Mouse (Mus musculus) Muller cell, postnatal 12 days (primary cell): ENCODE measurements around the gene Myl7.
A peak's percentile ranks its signal among the peaks of the same experiment; 100 is the strongest.

Experiments used
- DNase-seq: peaks from one replicate; pipeline ENCODE4 v3.0.0-alpha.2; 2015; ENCODE audit errors: inconsistent ontology term

Myl7 gene

DNA sequence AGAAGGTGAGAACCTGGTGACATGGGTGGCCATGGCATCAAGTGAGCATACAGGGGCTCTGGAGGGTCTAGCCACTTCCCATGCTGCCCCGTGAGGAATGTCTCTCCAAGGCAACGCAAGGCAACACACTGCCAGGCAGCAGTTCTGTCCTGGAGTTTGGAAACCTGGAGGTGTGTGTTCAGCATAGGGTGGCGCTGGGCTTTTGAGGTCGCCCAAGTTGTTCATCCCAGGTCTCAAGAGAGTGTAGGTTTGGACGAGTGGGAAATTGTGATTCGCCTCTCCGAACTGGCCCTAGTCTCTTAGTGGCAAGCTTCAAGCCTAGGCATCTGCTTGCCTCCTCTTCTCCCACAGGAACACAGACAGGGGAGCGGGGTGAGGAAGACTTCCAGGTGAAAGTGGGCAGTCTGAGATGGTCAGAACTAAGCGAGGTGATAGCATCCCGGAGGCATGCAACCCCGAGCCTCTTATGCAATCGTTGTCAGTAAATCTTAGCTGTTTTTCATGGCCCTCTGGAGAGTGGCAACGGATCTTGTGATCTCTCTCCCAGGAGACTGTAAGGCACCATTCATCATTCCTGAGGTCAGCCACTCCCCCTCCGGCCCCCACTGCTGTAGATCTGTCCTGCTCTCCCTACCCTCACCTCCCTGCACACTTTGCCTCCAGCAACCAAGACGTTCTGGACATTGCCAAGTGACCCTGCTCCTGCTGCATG is 36.0 kb downstream of the Myl7 start:
- peak; percentile 33 for DNase-seq

DNA sequence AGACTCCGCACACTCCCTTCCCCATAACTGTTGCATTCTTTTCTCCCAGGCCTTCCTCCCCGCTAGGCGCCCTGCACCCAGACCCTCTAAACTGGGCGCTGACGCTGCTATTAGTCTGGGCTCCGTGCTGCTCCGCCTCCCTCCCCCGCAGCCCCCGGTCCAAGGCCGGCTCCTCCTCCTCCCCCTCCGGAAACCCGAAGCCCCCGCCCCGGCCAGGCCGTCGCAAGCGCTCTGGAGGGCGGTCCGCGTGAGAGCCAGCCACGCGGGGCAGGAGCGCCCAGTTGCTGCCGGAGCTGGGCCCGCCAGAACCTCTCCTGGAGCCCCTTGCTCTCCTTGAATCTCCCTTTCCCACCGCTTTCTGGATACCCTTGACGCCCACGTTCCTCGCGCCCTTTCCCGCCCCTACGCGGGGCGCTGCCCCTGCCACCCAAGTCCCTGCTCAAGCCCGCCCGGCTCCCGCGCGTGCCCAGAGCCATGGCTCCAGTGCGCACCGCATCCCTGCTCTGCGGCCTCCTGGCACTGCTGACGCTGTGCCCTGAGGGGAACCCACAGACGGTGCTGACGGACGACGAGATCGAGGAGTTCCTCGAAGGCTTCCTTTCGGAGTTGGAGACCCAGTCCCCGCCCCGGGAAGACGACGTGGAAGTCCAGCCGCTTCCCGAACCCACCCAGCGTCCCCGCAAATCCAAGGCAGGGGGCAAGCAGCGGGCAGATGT is 36.7 kb downstream of the Myl7 start, which contains the start of gene Aebp1:
Aebp1 (plus strand) TSS at position 270 of the 716 bp plus-strand sequence.
- DNase-seq, result peak; percentile 67

DNA sequence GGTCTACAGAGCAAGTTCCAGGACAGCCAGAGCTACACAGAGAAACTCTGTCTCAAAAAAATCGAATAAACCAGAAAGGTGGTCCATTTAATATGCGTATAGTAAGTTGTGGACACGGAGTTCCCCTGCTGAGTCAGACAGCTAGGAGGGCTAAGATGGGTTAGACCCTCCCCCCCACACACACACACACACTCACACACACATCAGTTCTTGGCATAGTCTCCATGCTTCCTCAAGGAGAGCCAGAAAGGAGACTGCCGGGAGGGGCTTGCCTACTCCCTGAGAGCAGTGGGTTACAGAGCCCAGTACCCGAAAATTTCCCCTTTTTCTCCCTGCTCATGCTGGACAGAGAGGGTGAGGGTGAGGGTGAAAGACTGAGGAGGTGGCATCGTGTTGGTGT is 37.9 kb downstream of the Myl7 start:
- DNase-seq, result no peak

DNA sequence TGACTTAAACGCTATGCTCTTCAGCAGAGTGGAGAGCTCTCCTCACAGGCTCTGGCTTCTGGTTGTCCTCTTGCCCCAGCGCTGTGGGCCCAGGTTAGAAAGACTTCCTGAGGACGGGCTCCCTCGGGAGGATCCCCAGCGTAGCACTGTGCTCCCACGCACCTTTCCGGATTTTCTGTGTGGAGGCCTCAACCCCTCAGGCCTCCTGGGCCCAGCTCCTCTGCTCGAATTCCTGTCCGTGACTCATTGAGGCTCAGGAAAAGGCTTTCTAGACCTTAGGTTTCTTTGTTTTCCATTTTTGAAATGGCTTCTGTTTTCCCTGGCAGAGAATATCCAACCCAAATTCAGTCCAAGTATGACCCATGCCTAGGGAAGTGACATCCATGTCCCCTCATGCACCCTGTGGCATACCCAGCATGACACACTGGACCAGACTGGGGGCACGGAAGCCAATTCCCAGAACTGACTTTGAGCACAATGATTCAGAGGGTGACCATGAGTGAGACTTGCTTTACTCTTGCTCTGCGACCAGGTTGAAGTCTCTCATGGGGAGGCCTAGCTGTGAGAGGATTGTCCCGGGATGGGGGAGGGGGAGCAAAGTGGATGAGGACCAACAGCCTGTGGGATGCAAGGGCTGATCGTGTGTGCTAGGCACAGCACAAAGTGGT is 38.6 kb downstream of the Myl7 start:
- peak; percentile 49 for DNase-seq

DNA sequence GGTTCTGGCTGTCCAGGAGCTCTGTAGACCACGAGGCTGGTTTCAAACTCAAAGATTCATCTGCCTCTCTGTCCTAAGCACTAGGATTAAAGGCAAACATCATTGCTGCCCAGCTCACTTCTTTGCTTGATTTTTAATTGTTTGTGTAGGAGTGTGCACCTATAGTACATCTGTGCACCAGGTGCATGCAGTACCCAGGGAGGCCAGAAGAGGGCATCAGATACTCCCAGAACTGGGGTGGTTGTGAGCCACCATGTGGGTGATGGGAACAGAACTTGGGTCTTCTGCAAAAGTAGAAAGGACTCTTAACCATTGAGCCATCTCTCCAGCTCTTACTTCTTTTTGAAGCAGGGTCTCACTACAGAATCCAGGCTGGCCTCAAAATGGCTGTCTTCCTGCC is 39.9 kb downstream of the Myl7 start:
- DNase-seq, result no peak

DNA sequence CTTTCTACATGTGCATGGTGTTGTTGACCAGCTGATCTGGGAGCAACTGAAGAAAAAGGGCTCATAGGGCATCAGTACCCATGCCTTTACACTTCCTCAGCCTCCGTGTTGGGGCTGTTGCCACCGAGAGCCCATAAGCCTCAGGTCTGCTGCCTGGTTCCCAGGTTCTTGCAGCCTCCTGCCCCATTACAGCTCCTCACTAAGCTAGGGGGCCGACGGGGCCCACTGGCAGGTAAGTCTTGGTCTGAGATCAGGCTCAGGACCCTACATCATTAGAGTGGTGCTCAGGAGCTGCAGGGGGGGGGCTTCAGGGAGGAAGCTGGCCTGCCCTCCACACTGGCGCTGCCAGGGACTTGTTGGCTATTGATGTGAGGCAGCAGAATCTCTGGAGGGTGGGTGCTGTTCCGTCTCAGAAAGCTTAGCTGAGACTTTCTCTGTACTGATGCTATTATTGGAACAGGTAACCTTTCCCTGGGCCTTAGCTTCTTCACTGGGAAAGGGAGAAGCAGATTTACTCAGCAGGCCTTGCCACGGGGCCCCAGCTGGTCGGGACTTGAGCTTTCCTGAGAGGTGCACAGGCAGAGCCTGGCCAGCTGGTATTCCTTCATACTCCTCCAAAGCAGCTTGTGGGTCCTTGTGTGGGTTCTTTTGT is 42.0 kb downstream of the Myl7 start:
- no peak for DNase-seq

DNA sequence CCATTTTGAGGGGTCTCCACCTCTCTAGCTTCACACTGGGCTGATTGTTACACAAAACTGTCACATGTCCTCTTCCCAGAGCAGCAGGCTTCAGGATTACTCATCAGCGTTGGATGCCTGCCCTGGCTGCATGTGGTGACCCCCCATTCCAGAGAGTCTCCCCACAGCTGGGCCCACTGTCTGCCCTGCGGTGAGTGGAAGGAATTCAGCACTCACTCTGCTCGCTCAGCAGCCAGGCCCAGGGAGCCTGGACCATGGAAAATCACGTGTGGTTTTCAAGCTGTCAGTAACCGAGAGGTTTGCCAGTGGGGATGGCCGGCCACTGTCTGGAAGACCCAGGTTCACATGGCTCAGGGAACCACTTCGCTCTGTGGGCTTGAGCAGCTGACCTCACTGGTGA is 42.7 kb downstream of the Myl7 start:
- peak; percentile 98 for DNase-seq

DNA sequence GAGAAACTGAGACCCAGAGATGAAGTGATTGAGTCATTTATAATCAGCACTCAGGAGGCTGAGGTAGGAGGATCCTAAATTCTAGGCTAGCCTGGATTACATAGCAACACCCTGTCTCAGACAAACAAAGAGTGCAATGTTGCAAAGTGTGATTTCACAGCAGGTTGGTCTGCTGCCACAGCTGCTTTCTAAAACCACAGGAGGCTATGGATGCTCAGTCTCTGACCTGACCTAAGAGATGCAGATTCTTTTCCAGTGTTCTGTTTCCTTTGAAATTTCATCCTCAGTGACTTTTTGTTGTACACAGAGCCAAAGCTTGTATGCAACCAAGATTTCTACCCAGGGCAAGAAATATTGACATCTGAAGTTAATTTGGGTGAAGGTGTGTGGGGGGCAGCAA is 43.1 kb downstream of the Myl7 start:
- DNase-seq, result peak; percentile 94

DNA sequence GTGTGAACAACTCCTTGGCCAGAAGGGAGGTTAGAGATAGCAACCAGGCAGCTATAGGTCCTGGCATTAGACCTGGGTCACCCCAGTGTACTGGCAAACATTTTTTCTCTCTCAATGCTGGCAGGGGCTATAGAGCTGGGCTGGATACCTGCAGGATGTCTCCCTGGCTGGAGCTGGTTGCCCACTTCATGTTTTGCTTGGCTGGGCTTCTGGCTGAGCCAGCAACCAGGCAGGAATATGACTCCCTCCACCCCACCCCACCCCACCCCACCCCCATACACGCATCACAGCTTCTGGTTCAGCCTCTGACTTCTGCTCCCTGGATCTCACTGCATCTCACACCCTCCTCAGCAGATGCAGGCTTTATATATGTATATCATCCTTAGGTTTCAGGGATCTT is 46.3 kb downstream of the Myl7 start:
- DNase-seq, result no peak

DNA sequence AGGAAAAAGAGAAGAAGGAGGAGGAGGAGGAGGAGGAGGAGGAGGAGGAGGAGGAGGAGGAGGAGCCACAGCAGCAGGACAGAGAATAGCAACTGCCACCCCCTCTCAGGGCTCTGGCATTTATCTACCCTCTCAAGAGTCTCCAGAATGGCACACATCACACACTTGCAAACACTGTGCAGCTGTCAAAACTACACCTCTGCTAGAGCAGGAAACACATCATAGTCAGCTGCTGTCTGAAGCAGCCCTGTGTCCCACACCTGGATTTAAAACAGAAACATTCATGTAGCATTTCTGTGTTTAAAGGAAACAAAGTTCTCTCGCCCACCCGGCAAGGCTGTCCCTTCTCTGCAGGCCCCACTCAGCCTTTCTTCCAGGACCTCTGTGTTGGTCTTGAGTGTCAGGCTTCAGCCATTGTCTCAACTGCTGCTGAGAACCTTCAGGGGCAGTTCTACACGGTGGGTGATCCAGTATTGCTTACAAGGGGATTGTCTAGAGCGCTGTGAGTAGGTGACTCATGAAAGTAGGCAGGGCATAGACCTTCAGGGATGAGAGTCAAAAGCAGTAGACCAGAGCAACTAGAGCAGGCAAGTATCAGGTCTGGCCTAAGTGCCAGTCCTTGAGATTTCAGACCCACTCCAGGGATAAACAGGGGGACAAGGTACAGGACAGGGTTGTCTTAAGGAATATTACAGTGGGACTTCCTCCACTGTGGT is 47.4 kb downstream of the Myl7 start:
- DNase-seq, result no peak

DNA sequence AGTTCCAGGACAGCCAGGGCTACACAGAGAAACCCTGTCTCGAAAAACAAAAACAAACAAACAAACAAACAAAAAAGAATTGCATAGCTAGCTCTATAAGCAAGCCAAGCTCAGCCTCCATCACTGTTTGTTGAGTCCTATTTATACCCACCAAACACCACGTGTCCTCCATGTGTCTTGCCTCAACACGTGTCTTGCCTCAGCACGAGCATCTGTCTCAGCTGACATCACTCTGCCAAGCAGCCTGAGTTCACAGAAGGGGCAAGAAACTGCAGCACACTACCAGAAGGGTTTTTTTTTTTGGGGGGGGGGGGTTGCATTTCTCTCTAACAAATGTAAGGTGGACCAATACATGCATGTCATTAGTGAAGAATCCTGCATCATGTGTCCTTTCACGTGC is 48.1 kb downstream of the Myl7 start:
- DNase-seq, result no peak

DNA sequence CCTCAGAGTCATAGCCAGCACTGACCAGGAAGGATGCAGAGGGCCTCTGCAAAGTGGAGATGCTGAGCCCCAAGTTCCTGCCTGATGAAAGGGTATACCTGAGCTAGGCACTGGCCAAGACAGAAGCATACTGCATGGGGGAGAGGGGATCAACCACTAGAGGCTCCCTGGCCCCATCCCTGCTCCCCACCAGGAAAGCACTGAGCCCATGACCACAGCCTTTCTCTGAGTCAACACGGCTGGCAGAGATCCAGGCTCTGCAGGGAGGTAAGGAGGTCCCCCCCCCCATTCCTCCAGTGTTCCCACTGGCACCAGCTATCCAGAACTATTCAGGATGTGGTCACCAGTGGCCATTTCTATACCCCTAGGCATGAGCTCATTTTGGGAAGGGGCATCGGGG is 49.3 kb downstream of the Myl7 start:
- peak; percentile 90 for DNase-seq

DNA sequence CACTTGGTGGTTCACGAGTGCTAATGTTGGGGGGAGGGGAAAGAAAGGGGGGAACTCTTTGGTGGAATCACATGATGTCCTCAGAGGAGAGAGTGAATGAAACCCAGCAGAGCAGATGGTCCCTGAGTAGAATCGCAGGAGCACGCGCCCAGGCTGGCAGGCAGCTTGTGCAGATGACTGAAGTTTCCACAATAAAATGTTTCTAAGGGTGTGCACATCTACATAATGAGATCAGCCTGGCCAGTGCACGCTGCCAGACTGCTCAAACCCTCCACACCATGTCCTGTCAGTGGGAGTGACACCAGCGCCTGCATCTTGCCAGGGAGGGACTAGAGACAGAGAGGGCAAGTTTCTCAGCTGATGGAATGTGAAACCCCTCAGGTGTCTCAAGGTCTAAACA is 49.8 kb downstream of the Myl7 start:
- peak; percentile 80 for DNase-seq

DNA sequence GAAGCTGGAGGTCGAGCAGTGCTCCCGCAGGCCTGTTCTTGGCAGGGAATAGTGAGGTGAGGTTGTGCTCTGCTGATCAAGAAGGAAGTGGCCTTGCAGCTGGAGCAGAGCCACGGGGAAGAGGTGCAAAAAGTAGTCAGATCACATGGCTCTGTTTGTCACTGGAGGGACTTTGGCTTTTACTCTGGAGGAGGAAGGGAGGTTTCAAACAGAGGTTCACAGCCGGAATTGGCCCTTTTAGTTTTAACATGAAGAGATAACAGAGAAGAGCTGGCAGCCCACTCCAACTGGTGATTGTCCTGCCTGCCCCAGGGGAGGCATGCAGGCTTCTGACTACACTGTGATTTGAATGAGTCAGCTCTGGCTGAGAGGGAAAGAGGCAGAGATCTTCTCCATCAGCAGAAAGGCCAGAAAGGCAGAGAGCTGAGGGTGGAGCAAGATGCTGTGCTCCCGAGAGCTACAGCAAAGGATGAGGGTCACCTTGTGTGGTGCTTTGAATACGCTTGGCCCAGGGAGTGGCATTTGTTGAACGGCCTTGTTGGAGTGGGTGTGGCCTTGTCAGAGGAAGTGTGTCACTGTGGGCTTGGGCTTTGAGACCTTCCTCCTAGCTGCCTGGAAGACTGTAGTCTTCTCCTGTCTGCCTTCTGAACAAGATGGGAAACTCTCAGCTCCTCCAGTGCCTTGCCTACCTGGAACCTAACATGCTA is 51.8 kb downstream of the Myl7 start:
- peak; percentile 35 for DNase-seq
